Mouse (Mus musculus) lung, embryonic 14.5 days (tissue): ENCODE results near the gene Plppr3. TPM values are rescaled to one million over a fixed set of nuclear protein-coding genes. Genes with fewer than 3 reads are reported as not detected.

ENCODE experiments used
- ATAC-seq: fragments of 200-750 bp; cut with Nextera tagmentation; 2 replicates; pipeline ENCODE4 v1.8.0; 2017; ENCODE audit warnings: mild to moderate bottlenecking, moderate TSS enrichment, moderate library complexity; ENCODE audit not compliant: insufficient read depth
- DNase-seq: peaks from one replicate; pipeline ENCODE4 v3.0.0-alpha.2; 2015
- H3K27ac ChIP-seq: fragments of 300-500 bp; sonication (generic); 2 replicates; pipeline ENCODE4 v1.5.1; 2014; ENCODE audit warnings: low read depth, mild to moderate bottlenecking, moderate library complexity
- H3K27me3 ChIP-seq: fragments of 300-500 bp; sonication (generic); 2 replicates; pipeline ENCODE4 v1.6.1; 2014; ENCODE audit warnings: low read length, control low read depth; ENCODE audit not compliant: insufficient read depth
- H3K36me3 ChIP-seq: fragments of 300-500 bp; sonication (generic); 2 replicates; pipeline ENCODE4 v1.6.1; 2014; ENCODE audit warnings: control low read depth; ENCODE audit not compliant: insufficient read depth
- H3K4me1 ChIP-seq: fragments of 300-500 bp; sonication (generic); 2 replicates; pipeline ENCODE4 v1.6.1; 2014; ENCODE audit warnings: antibody characterized with exemption, control low read depth; ENCODE audit not compliant: insufficient read depth
- H3K4me2 ChIP-seq: fragments of 300-500 bp; sonication (generic); 2 replicates; pipeline ENCODE4 v1.6.1; 2014; ENCODE audit warnings: mild to moderate bottlenecking
- H3K4me3 ChIP-seq: fragments of 300-500 bp; sonication (generic); 2 replicates; pipeline ENCODE4 v1.5.1; 2014; ENCODE audit warnings: low read depth, low read length
- H3K9ac ChIP-seq: fragments of 300-500 bp; sonication (generic); 2 replicates; pipeline ENCODE4 v1.6.1; 2014
- H3K9me3 ChIP-seq: fragments of 300-500 bp; sonication (generic); 2 replicates; pipeline ENCODE4 v1.6.1; 2016; ENCODE audit warnings: low read depth, low read length, control low read depth
- CTCF ChIP-seq: IDR thresholded peaks from 2 replicates; pipeline ENCODE4 v1.5.1; 2016; ENCODE audit warnings: antibody characterized with exemption, low read depth
- WGBS: fragments of 180-500 bp; shearing (Covaris S2); extraction: QIAGEN DNeasy Blood & Tissue Kit; methylation state at CpG from one replicate; pipeline ENCODE4 v1.1.7; 2014; 5-methylcytosine and 5-hydroxymethylcytosine counted together
- polyA plus RNA-seq: library from polyadenylated mRNA; unstranded; fragments of >200 nt; fragmentation: Nextera tagmentation; extraction: Ambion mirVana; gene quantifications from 2 replicates; pipeline ENCODE4 v1.2.1, GENCODE M21; 2014

Plppr3 gene
- polyA plus RNA-seq, 1 experiment from 2014 or later: 37.4 TPM

GRCm38 (mm10) chr10:79865801-79866295 lies 8.6 kb downstream of the Plppr3 start:
- H3K27ac ChIP-seq: no peak overlapping the region
- 64% methylated on average over 19 of the region's 19 CpGs for WGBS
- H3K4me2 ChIP-seq: no peak overlapping the region
- no peak overlapping the region for H3K4me3 ChIP-seq
- H3K9ac ChIP-seq: no peak overlapping the region
- TF ChIP-seq CTCF: peak; percentile 65
- peaks cover 60% of the 10 kb centered on the region for H3K36me3 ChIP-seq
- no peaks in the 10 kb centered on the region for H3K9me3 ChIP-seq
- H3K27me3 ChIP-seq: no peaks in the 10 kb centered on the region
- ATAC-seq: peak; percentile 12; the same call in 1 of the 2 replicates
- H3K4me1 ChIP-seq: no peaks in the 10 kb centered on the region
- DNase-seq: no peak

GRCm38 (mm10) chr10:79865189-79865601 lies 9.2 kb downstream of the Plppr3 start:
- ATAC-seq (peak; percentile 28), DNase-seq (no peak)
- Histone ChIP-seq H3K27ac (peak overlapping the region; percentile 32; the same call in 1 of the 2 replicates), H3K36me3 (peaks cover 67% of the 10 kb centered on the region), H3K9ac (no peak overlapping the region), H3K9me3 (no peaks in the 10 kb centered on the region), H3K4me1 (no peaks in the 10 kb centered on the region), H3K4me2 (no peak overlapping the region), H3K27me3 (no peaks in the 10 kb centered on the region), H3K4me3 (0 out of 2 replicates have a peak overlapping the region, but pooled peaks have one; percentile 0)
- WGBS: 42% methylated on average over 12 of the region's 12 CpGs
- no peak for TF ChIP-seq CTCF

- H3K4me2 ChIP-seq: no peak overlapping the region
- WGBS: 39% methylated on average over 10 of the region's 10 CpGs
- peak; percentile 22 for ATAC-seq
- peaks cover under 1% of the 10 kb centered on the region; the same call in 1 of the 2 replicates for H3K4me1 ChIP-seq
- no peak for TF ChIP-seq CTCF
- no peaks in the 10 kb centered on the region for H3K27me3 ChIP-seq
- no peak overlapping the region for H3K9ac ChIP-seq
- H3K36me3 ChIP-seq: peaks cover 73% of the 10 kb centered on the region
- H3K4me3 ChIP-seq: 0 out of 2 replicates have a peak overlapping the region, but pooled peaks have one; percentile 0
- peak overlapping the region; percentile 32; the same call in 1 of the 2 replicates for H3K27ac ChIP-seq
- no peaks in the 10 kb centered on the region for H3K9me3 ChIP-seq
- no peak for DNase-seq
These were observed 9.9 kb downstream of the Plppr3 start for GRCm38 (mm10) chr10:79864351-79865188.

- ATAC-seq (no peak), DNase-seq (no peak)
- Histone ChIP-seq H3K4me1 (peaks cover 10% of the 10 kb centered on the region), H3K4me2 (no peak overlapping the region), H3K9ac (no peak overlapping the region), H3K9me3 (no peaks in the 10 kb centered on the region), H3K36me3 (peaks cover 90% of the 10 kb centered on the region), H3K4me3 (no peak overlapping the region), H3K27ac (no peak overlapping the region), H3K27me3 (no peaks in the 10 kb centered on the region)
- 59% methylated on average over 10 of the region's 10 CpGs for WGBS
- TF ChIP-seq CTCF: no peak
These were observed 11.5 kb downstream of the Plppr3 start for GRCm38 (mm10) chr10:79862925-79863324.

- no peak overlapping the region for H3K4me3 ChIP-seq
- peaks cover 17% of the 10 kb centered on the region for H3K4me1 ChIP-seq
- H3K27ac ChIP-seq: no peak overlapping the region
- H3K4me2 ChIP-seq: no peak overlapping the region
- WGBS: 84% methylated on average over 23 of the region's 23 CpGs
- H3K9ac ChIP-seq: no peak overlapping the region
- H3K27me3 ChIP-seq: no peaks in the 10 kb centered on the region
- no peak for DNase-seq
- H3K9me3 ChIP-seq: no peaks in the 10 kb centered on the region
- no peak for TF ChIP-seq CTCF
- H3K36me3 ChIP-seq: peaks cover 97% of the 10 kb centered on the region
- ATAC-seq: no peak
These were observed 12.2 kb downstream of the Plppr3 start for GRCm38 (mm10) chr10:79862049-79862788.

GRCm38 (mm10) chr10:79861230-79862048 lies 13.0 kb downstream of the Plppr3 start:
- Histone ChIP-seq H3K4me2 (no peak overlapping the region), H3K4me3 (no peak overlapping the region), H3K4me1 (peaks cover 20% of the 10 kb centered on the region), H3K36me3 (peaks cover 100% of the 10 kb centered on the region), H3K9me3 (no peaks in the 10 kb centered on the region), H3K27ac (no peak overlapping the region), H3K27me3 (no peaks in the 10 kb centered on the region), H3K9ac (no peak overlapping the region)
- DNase-seq (no peak), ATAC-seq (no peak)
- TF ChIP-seq CTCF: no peak
- 67% methylated on average over 25 of the region's 25 CpGs for WGBS
